Mouse (Mus musculus) liver, embryonic 16.5 days (tissue): ENCODE results near the gene Exoc3l2. TPM values are rescaled to one million over a fixed set of nuclear protein-coding genes. Genes with fewer than 3 reads are reported as not detected.

ENCODE experiments used
- ATAC-seq: fragments of 200-750 bp; cut with Nextera tagmentation; 2 replicates; pipeline ENCODE4 v1.8.0; 2017; ENCODE audit warnings: low read depth, mild to moderate bottlenecking, moderate number of reproducible peaks, moderate library complexity
- H3K27ac ChIP-seq: fragments of 300-500 bp; sonication (generic); 2 replicates; pipeline ENCODE4 v1.5.1; 2014; ENCODE audit warnings: mild to moderate bottlenecking, low read length
- H3K27me3 ChIP-seq: fragments of 300-500 bp; sonication (generic); 2 replicates; pipeline ENCODE4 v1.6.1; 2014; ENCODE audit warnings: low read depth, low read length, mixed read lengths; ENCODE audit not compliant: control insufficient read depth, insufficient read depth
- H3K36me3 ChIP-seq: fragments of 300-500 bp; sonication (generic); 2 replicates; pipeline ENCODE4 v1.6.1; 2014; ENCODE audit warnings: mild to moderate bottlenecking; ENCODE audit not compliant: control insufficient read depth, insufficient read depth
- H3K4me1 ChIP-seq: fragments of 300-500 bp; sonication (generic); 2 replicates; pipeline ENCODE4 v1.6.1; 2014; ENCODE audit warnings: low read depth, low read length, mixed read lengths; ENCODE audit not compliant: control insufficient read depth
- H3K4me2 ChIP-seq: fragments of 300-500 bp; sonication (generic); 2 replicates; pipeline ENCODE4 v1.6.1; 2014; ENCODE audit warnings: low read depth, low read length, mixed read lengths
- H3K4me3 ChIP-seq: fragments of 300-500 bp; sonication (generic); 2 replicates; pipeline ENCODE4 v1.5.1; 2014; ENCODE audit warnings: low read depth, mild to moderate bottlenecking, low read length
- H3K9ac ChIP-seq: fragments of 300-500 bp; sonication (generic); 2 replicates; pipeline ENCODE4 v1.6.1; 2014; ENCODE audit warnings: low read depth, low read length
- H3K9me3 ChIP-seq: fragments of 300-500 bp; sonication (generic); replicated peaks from 2 replicates; pipeline ENCODE4 v1.6.1; 2016; ENCODE audit warnings: low read length; ENCODE audit not compliant: control insufficient read depth
- WGBS: fragments of 180-500 bp; shearing (Covaris S2); extraction: QIAGEN DNeasy Blood & Tissue Kit; methylation state at CpG from one replicate; pipeline ENCODE4 v1.1.7; 2014; ENCODE audit not compliant: insufficient replicate concordance; 5-methylcytosine and 5-hydroxymethylcytosine counted together
- polyA plus RNA-seq: library from polyadenylated mRNA; unstranded; fragments of >200 nt; fragmentation: Nextera tagmentation; extraction: Ambion mirVana; gene quantifications from 2 replicates; pipeline ENCODE4 v1.2.1, GENCODE M21; 2015

Gene Exoc3l2
- polyA plus RNA-seq, 1 experiment from 2014 or later = 0.54 TPM

- no peak for ATAC-seq
Observed at GRCm38 (mm10) chr7:19512353-19512752, 49.2 kb downstream of the Exoc3l2 start.

DNA sequence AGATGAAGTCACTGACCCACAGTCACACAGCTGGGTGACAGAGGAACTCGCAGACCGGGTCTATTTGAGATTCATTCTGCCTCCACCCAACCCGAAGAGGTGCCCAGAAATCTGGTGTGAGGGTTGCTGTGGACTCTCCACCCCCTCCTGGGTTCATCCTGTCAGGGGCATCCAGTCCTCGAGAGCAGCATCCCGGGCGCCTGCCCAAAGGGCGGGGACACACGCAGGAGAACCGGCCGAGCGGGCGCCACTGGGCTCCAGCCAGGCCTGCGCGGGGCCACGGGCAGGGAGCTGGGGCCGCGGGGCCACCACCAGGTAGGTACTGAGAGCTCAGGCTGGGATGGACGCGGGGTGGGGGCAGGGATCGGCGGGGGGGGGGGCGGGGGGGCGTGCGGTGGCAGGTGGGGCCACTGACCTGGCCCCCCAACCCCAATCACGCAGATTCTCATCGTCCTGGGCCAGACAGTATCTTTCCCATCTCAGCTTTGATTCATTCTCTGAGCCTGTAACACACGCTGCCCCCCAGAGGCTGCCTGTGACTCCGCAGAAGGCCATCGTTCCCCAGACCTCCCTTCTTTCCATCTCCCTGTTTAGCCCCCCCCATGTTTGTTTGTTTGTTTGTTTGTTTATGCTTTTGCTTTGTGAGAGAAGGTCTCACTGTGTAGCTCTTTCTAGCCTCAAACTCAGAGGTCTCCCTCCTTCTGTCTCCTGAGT lies 54.7 kb downstream of the Exoc3l2 start, which contains the start of gene Nkpd1:
Nkpd1 (plus strand) TSS at position 187 of the 714 bp plus-strand sequence.
- WGBS = 3% methylated on average over 24 of the region's 29 CpGs
- Histone ChIP-seq H3K27ac (no peak within 1 kb of the TSS), H3K9ac (no peak within 1 kb of the TSS), H3K4me2 (no peak within 1 kb of the TSS), H3K4me1 (peaks cover 4% of the 10 kb centered on the region), H3K27me3 (peaks cover 64% of the 10 kb centered on the region), H3K36me3 (no peaks in the 10 kb centered on the region), H3K9me3 (no peaks in the 10 kb centered on the region), H3K4me3 (no peak within 1 kb of the TSS)
- no peak for ATAC-seq

More at GRCm38 (mm10) chr7:19512353-19512752, 49.2 kb downstream of the Exoc3l2 start:
- Histone ChIP-seq H3K9me3 (no peaks in the 10 kb centered on the region), H3K4me1 (peaks cover 15% of the 10 kb centered on the region), H3K36me3 (no peaks in the 10 kb centered on the region), H3K27ac (no peak overlapping the region), H3K9ac (no peak overlapping the region), H3K4me2 (no peak overlapping the region), H3K27me3 (peaks cover 10% of the 10 kb centered on the region), H3K4me3 (no peak overlapping the region)
- WGBS = 59% methylated on average over 6 of the region's 6 CpGs

GRCm38 (mm10) chr7:19520032-19520431 lies 56.9 kb downstream of the Exoc3l2 start:
- peaks cover 7% of the 10 kb centered on the region for H3K4me1 ChIP-seq
- no peaks in the 10 kb centered on the region for H3K9me3 ChIP-seq
- peak overlapping the region; percentile 29; the same call in 1 of the 2 replicates for H3K4me2 ChIP-seq
- H3K4me3 ChIP-seq = no peak overlapping the region
- no peak overlapping the region for H3K27ac ChIP-seq
- H3K27me3 ChIP-seq = peaks cover 87% of the 10 kb centered on the region
- WGBS = 3% methylated on average over 23 of the region's 23 CpGs
- no peak for ATAC-seq
- no peak overlapping the region for H3K9ac ChIP-seq
- no peaks in the 10 kb centered on the region for H3K36me3 ChIP-seq

- peaks cover 75% of the 10 kb centered on the region for H3K27me3 ChIP-seq
- peak overlapping the region; percentile 36 for H3K4me3 ChIP-seq
- H3K4me1 ChIP-seq = peaks cover 7% of the 10 kb centered on the region
- H3K4me2 ChIP-seq = peak overlapping the region; percentile 39
- H3K27ac ChIP-seq = no peak overlapping the region
- H3K9ac ChIP-seq = no peak overlapping the region
- H3K9me3 ChIP-seq = no peaks in the 10 kb centered on the region
- 8% methylated on average over 72 of the region's 72 CpGs for WGBS
- H3K36me3 ChIP-seq = no peaks in the 10 kb centered on the region
- ATAC-seq = no peak
Observed at GRCm38 (mm10) chr7:19523017-19523756, 60.1 kb downstream of the Exoc3l2 start.

GRCm38 (mm10) chr7:19523757-19524419 lies 60.8 kb downstream of the Exoc3l2 start:
- peak; percentile 16; the same call in 1 of the 2 replicates for ATAC-seq
- Histone ChIP-seq H3K4me2 (peak overlapping the region; percentile 39), H3K4me1 (peaks cover 7% of the 10 kb centered on the region), H3K36me3 (no peaks in the 10 kb centered on the region; the same call in 1 of the 2 replicates), H3K27me3 (peaks cover 68% of the 10 kb centered on the region), H3K27ac (no peak overlapping the region), H3K9ac (no peak overlapping the region), H3K9me3 (no peaks in the 10 kb centered on the region), H3K4me3 (peak overlapping the region; percentile 36)
- WGBS = 2% methylated on average over 64 of the region's 64 CpGs

GRCm38 (mm10) chr7:19524420-19525104 lies 61.4 kb downstream of the Exoc3l2 start:
- ATAC-seq = no peak
- H3K9me3 ChIP-seq = no peaks in the 10 kb centered on the region
- H3K4me3 ChIP-seq = peak overlapping the region; percentile 36
- peaks cover 7% of the 10 kb centered on the region for H3K4me1 ChIP-seq
- whole genome bisulfite sequencing = 20% methylated on average over 24 of the region's 24 CpGs
- peak overlapping the region; percentile 39; the same call in 1 of the 2 replicates for H3K4me2 ChIP-seq
- H3K36me3 ChIP-seq = no peaks in the 10 kb centered on the region; the same call in 1 of the 2 replicates
- no peak overlapping the region for H3K27ac ChIP-seq
- no peak overlapping the region for H3K9ac ChIP-seq
- H3K27me3 ChIP-seq = peaks cover 61% of the 10 kb centered on the region

DNA sequence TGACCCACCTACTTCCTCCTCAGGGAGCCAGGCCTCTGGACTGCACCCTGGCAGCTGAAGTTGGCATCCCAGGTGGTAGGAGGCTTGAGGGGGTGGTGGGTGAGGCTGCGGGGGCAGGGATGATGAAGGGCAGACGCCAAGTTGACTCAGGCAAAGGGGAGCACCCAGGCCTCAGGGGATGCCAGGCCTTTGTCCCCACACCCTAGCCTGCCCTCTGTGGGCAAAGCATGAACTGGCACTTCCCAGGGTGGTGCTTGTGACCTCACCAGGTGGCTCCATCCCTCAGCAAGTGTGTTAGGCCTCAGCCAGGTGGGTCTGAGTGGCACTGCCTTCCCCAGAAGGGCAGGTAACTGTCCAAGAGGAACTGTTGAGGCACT lies 62.0 kb downstream of the Exoc3l2 start:
- H3K27me3 ChIP-seq = peaks cover 56% of the 10 kb centered on the region
- H3K4me2 ChIP-seq = no peak overlapping the region
- no peak overlapping the region for H3K27ac ChIP-seq
- no peak overlapping the region for H3K9ac ChIP-seq
- ATAC-seq = no peak
- 49% methylated on average over 2 of the region's 2 CpGs for WGBS
- H3K9me3 ChIP-seq = no peaks in the 10 kb centered on the region
- H3K4me1 ChIP-seq = peaks cover 3% of the 10 kb centered on the region
- no peak overlapping the region for H3K4me3 ChIP-seq
- H3K36me3 ChIP-seq = peaks cover 4% of the 10 kb centered on the region

DNA sequence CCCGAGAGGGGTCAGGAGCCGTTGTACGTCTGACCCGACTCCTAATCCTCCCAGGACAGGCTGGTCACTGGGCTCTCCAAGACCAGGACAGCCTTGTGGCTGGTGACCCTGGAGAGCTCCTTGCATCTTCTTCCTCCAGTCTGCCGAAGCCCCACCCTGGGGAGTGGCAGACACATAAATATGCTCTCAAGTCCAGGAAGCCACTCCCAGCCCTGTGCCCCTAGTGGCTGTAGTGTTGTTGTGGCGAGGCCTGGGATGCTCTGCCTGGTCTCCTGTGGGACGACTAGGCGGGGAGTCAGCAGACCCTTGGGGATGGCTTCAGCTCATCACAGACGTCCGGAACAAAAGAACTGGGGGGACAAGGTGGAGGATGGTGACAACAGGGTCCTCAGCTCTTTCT lies 67.9 kb downstream of the Exoc3l2 start:
- Histone ChIP-seq H3K36me3 (peaks cover 50% of the 10 kb centered on the region), H3K4me2 (no peak overlapping the region), H3K4me3 (no peak overlapping the region), H3K9me3 (no peaks in the 10 kb centered on the region), H3K27me3 (no peaks in the 10 kb centered on the region), H3K27ac (no peak overlapping the region), H3K9ac (no peak overlapping the region), H3K4me1 (no peaks in the 10 kb centered on the region)
- WGBS = 76% methylated on average over 10 of the region's 10 CpGs
- no peak for ATAC-seq
